Mouse (Mus musculus) erythroblast, embryonic 14.5 days (primary cell): ENCODE data around the gene Ciart.

ENCODE experiments used
- GATA1 ChIP-seq: IDR thresholded peaks from 2 replicates; pipeline ENCODE4 v1.6.1; 2012; ENCODE audit warnings: low read length, inconsistent platforms, mixed read lengths
- TAL1 ChIP-seq: IDR thresholded peaks from 3 replicates; pipeline ENCODE4 v1.6.1; 2012; ENCODE audit warnings: low read length, inconsistent platforms, mixed read lengths

- no peak for TF ChIP-seq GATA1
- TF ChIP-seq TAL1, result no peak
These were observed 34.7 kb upstream of the Ciart start for GRCm38 (mm10) chr3:95916760-95917159.
